Mouse (Mus musculus) embryonic facial prominence, embryonic 12.5 days (tissue): ENCODE measurements at regions not wholly inside any gene's neighbourhood (a gene's known extent, or its start where the extent isn't known, plus 50 kb on each side); places are given as distances from the start of the nearest gene placed in this dataset.

Experiments used
- ATAC-seq: fragments of 200-750 bp; cut with Nextera tagmentation; 2 replicates; pipeline ENCODE4 v1.8.0; 2017; ENCODE audit not compliant: insufficient number of reproducible peaks, insufficient read depth, low FRiP score, low TSS enrichment
- H3K27ac ChIP-seq: fragments of 300-500 bp; sonication (generic); 2 replicates; pipeline ENCODE4 v1.5.1; 2016; ENCODE audit warnings: mild to moderate bottlenecking
- H3K27me3 ChIP-seq: fragments of 300-500 bp; sonication (generic); 2 replicates; pipeline ENCODE4 v1.6.1; 2016; ENCODE audit warnings: mild to moderate bottlenecking, moderate library complexity
- H3K36me3 ChIP-seq: fragments of 300-500 bp; sonication (generic); 2 replicates; pipeline ENCODE4 v1.6.1; 2016; ENCODE audit warnings: mild to moderate bottlenecking
- H3K4me1 ChIP-seq: fragments of 300-500 bp; sonication (generic); 2 replicates; pipeline ENCODE4 v1.6.1; 2016
- H3K4me2 ChIP-seq: fragments of 300-500 bp; sonication (generic); replicated peaks from 2 replicates; pipeline ENCODE4 v1.6.1; 2016; ENCODE audit warnings: mild to moderate bottlenecking, moderate library complexity
- H3K4me3 ChIP-seq: fragments of 300-500 bp; sonication (generic); 2 replicates; pipeline ENCODE4 v1.5.1; 2016; ENCODE audit warnings: mild to moderate bottlenecking
- H3K9ac ChIP-seq: fragments of 300-500 bp; sonication (generic); 2 replicates; pipeline ENCODE4 v1.6.1; 2016; ENCODE audit warnings: mild to moderate bottlenecking, moderate library complexity
- H3K9me3 ChIP-seq: fragments of 300-500 bp; sonication (generic); 2 replicates; pipeline ENCODE4 v1.6.1; 2016; ENCODE audit warnings: mild to moderate bottlenecking, moderate library complexity
- WGBS: fragments of 180-500 bp; shearing (Covaris S2); methylation state at CpG from one replicate; pipeline ENCODE4 v1.1.7; 2016; 5-methylcytosine and 5-hydroxymethylcytosine counted together

GRCm38 (mm10) chr7:36945024-36945815 is 247.3 kb downstream of the Tshz3 start:
- 0 out of 2 replicates have a peak, but pooled peaks cover 3% of the 10 kb centered on the region for H3K27me3 ChIP-seq
- no peak overlapping the region for H3K27ac ChIP-seq
- no peaks in the 10 kb centered on the region for H3K9me3 ChIP-seq
- H3K36me3 ChIP-seq: no peaks in the 10 kb centered on the region
- 68% methylated on average over 14 of the region's 14 CpGs for WGBS
- no peak overlapping the region for H3K4me3 ChIP-seq
- 0 out of 2 replicates have a peak, but pooled peaks have one; percentile 15 for ATAC-seq
- no peak overlapping the region for H3K4me2 ChIP-seq
- H3K4me1 ChIP-seq: no peaks in the 10 kb centered on the region
- H3K9ac ChIP-seq: no peak overlapping the region

GRCm38 (mm10) chr7:36949511-36949910 is 251.6 kb downstream of the Tshz3 start:
- Histone ChIP-seq H3K36me3 (no peaks in the 10 kb centered on the region), H3K4me1 (no peaks in the 10 kb centered on the region), H3K4me3 (no peak overlapping the region), H3K27ac (no peak overlapping the region), H3K4me2 (no peak overlapping the region), H3K9ac (no peak overlapping the region), H3K9me3 (no peaks in the 10 kb centered on the region), H3K27me3 (0 out of 2 replicates have a peak, but pooled peaks cover 3% of the 10 kb centered on the region)
- no peak for ATAC-seq
- 68% methylated on average over 10 of the region's 10 CpGs for WGBS

GRCm38 (mm10) chr7:36955376-36955775 is 257.5 kb downstream of the Tshz3 start:
- H3K9ac ChIP-seq: no peak overlapping the region
- no peak overlapping the region for H3K4me2 ChIP-seq
- no peaks in the 10 kb centered on the region for H3K27me3 ChIP-seq
- no peaks in the 10 kb centered on the region for H3K4me1 ChIP-seq
- no peak overlapping the region for H3K4me3 ChIP-seq
- H3K9me3 ChIP-seq: peaks cover 5% of the 10 kb centered on the region; the same call in 1 of the 2 replicates
- ATAC-seq: no peak
- WGBS: 58% methylated on average over 3 of the region's 3 CpGs
- no peak overlapping the region for H3K27ac ChIP-seq
- H3K36me3 ChIP-seq: no peaks in the 10 kb centered on the region

- no peak overlapping the region for H3K4me2 ChIP-seq
- H3K9ac ChIP-seq: no peak overlapping the region
- no peaks in the 10 kb centered on the region for H3K4me1 ChIP-seq
- ATAC-seq: no peak
- no peak overlapping the region for H3K27ac ChIP-seq
- no peaks in the 10 kb centered on the region for H3K36me3 ChIP-seq
- H3K27me3 ChIP-seq: no peaks in the 10 kb centered on the region
- 85% methylated on average over 8 of the region's 8 CpGs for WGBS
- H3K9me3 ChIP-seq: peaks cover 5% of the 10 kb centered on the region; the same call in 1 of the 2 replicates
- no peak overlapping the region for H3K4me3 ChIP-seq
Measured at GRCm38 (mm10) chr7:36958255-36958654, 260.3 kb downstream of the Tshz3 start.

GRCm38 (mm10) chr7:36971772-36972171 is 273.9 kb downstream of the Tshz3 start:
- WGBS: 70% methylated on average over 7 of the region's 7 CpGs
- no peak overlapping the region for H3K4me2 ChIP-seq
- no peak overlapping the region for H3K9ac ChIP-seq
- peaks cover 8% of the 10 kb centered on the region for H3K4me1 ChIP-seq
- no peaks in the 10 kb centered on the region for H3K27me3 ChIP-seq
- no peaks in the 10 kb centered on the region for H3K36me3 ChIP-seq
- H3K4me3 ChIP-seq: no peak overlapping the region
- ATAC-seq: no peak
- no peak overlapping the region for H3K27ac ChIP-seq
- no peaks in the 10 kb centered on the region for H3K9me3 ChIP-seq

- no peaks in the 10 kb centered on the region for H3K9me3 ChIP-seq
- H3K4me2 ChIP-seq: no peak overlapping the region
- H3K4me1 ChIP-seq: peaks cover 8% of the 10 kb centered on the region
- no peak overlapping the region for H3K27ac ChIP-seq
- no peaks in the 10 kb centered on the region for H3K36me3 ChIP-seq
- H3K27me3 ChIP-seq: no peaks in the 10 kb centered on the region
- no peak overlapping the region for H3K4me3 ChIP-seq
- H3K9ac ChIP-seq: no peak overlapping the region
- peak; percentile 41; the same call in 1 of the 2 replicates for ATAC-seq
- 31% methylated on average over 10 of the region's 10 CpGs for WGBS
Measured at GRCm38 (mm10) chr7:36973654-36974320, 275.9 kb downstream of the Tshz3 start.

GRCm38 (mm10) chr7:36974573-36974972 is 276.7 kb downstream of the Tshz3 start:
- no peaks in the 10 kb centered on the region for H3K27me3 ChIP-seq
- whole genome bisulfite sequencing: 56% methylated on average over 4 of the region's 4 CpGs
- no peak overlapping the region for H3K27ac ChIP-seq
- no peak for ATAC-seq
- H3K36me3 ChIP-seq: no peaks in the 10 kb centered on the region
- no peaks in the 10 kb centered on the region for H3K9me3 ChIP-seq
- no peak overlapping the region for H3K4me2 ChIP-seq
- H3K9ac ChIP-seq: no peak overlapping the region
- peaks cover 8% of the 10 kb centered on the region for H3K4me1 ChIP-seq
- H3K4me3 ChIP-seq: no peak overlapping the region

- no peaks in the 10 kb centered on the region for H3K27me3 ChIP-seq
- H3K36me3 ChIP-seq: no peaks in the 10 kb centered on the region
- no peak overlapping the region for H3K4me3 ChIP-seq
- H3K9ac ChIP-seq: no peak overlapping the region
- no peak for ATAC-seq
- no peak overlapping the region for H3K27ac ChIP-seq
- H3K9me3 ChIP-seq: no peaks in the 10 kb centered on the region
- H3K4me2 ChIP-seq: no peak overlapping the region
- WGBS: 21% methylated on average over 5 of the region's 5 CpGs
- H3K4me1 ChIP-seq: peaks cover 8% of the 10 kb centered on the region
Measured at GRCm38 (mm10) chr7:36975475-36975874, 277.6 kb downstream of the Tshz3 start.

GRCm38 (mm10) chr7:36977819-36978218 is 279.9 kb downstream of the Tshz3 start:
- Histone ChIP-seq H3K4me2 (no peak overlapping the region), H3K27ac (no peak overlapping the region), H3K4me3 (no peak overlapping the region), H3K27me3 (no peaks in the 10 kb centered on the region), H3K4me1 (peaks cover 8% of the 10 kb centered on the region), H3K36me3 (no peaks in the 10 kb centered on the region), H3K9me3 (no peaks in the 10 kb centered on the region), H3K9ac (no peak overlapping the region)
- 66% methylated on average over 12 of the region's 12 CpGs for WGBS
- ATAC-seq: no peak

- Histone ChIP-seq H3K4me3 (no peak overlapping the region), H3K4me2 (no peak overlapping the region), H3K36me3 (no peaks in the 10 kb centered on the region), H3K9me3 (0 out of 2 replicates have a peak, but pooled peaks cover 4% of the 10 kb centered on the region), H3K27me3 (no peaks in the 10 kb centered on the region), H3K9ac (no peak overlapping the region), H3K27ac (no peak overlapping the region), H3K4me1 (no peaks in the 10 kb centered on the region)
- ATAC-seq: no peak
- 85% methylated on average over 1 of the region's 1 CpGs for WGBS
Measured at GRCm38 (mm10) chr7:36989380-36989779, 291.5 kb downstream of the Tshz3 start.

GRCm38 (mm10) chr7:37004601-37005000 is 306.7 kb downstream of the Tshz3 start:
- no peaks in the 10 kb centered on the region for H3K36me3 ChIP-seq
- no peaks in the 10 kb centered on the region for H3K9me3 ChIP-seq
- H3K4me1 ChIP-seq: peaks cover 4% of the 10 kb centered on the region; the same call in 1 of the 2 replicates
- no peak overlapping the region for H3K4me3 ChIP-seq
- no peak overlapping the region for H3K27ac ChIP-seq
- no peak for ATAC-seq
- WGBS: 85% methylated on average over 5 of the region's 5 CpGs
- peaks cover 5% of the 10 kb centered on the region; the same call in 1 of the 2 replicates for H3K27me3 ChIP-seq
- H3K4me2 ChIP-seq: no peak overlapping the region
- no peak overlapping the region for H3K9ac ChIP-seq

GRCm38 (mm10) chr7:37005701-37006100 is 307.8 kb downstream of the Tshz3 start:
- Histone ChIP-seq H3K27ac (no peak overlapping the region), H3K9me3 (no peaks in the 10 kb centered on the region), H3K4me2 (no peak overlapping the region), H3K9ac (no peak overlapping the region), H3K27me3 (peaks cover 5% of the 10 kb centered on the region; the same call in 1 of the 2 replicates), H3K4me3 (no peak overlapping the region), H3K4me1 (peaks cover 7% of the 10 kb centered on the region), H3K36me3 (no peaks in the 10 kb centered on the region)
- 89% methylated on average over 2 of the region's 2 CpGs for WGBS
- no peak for ATAC-seq
